Mouse (Mus musculus) forebrain, embryonic 14.5 days (tissue): ENCODE measurements around the gene Gm28048. TPM values are rescaled to one million over a fixed set of nuclear protein-coding genes. Genes with fewer than 3 reads are reported as not detected.

Experiments used
- ATAC-seq: fragments of 200-750 bp; cut with Nextera tagmentation; 2 replicates; pipeline ENCODE4 v1.8.0; 2017; ENCODE audit warnings: mild to moderate bottlenecking, moderate library complexity
- DNase-seq: peaks from one replicate; pipeline ENCODE4 v3.0.0-alpha.2; 2015; ENCODE audit warnings: low spot score
- H3K27ac ChIP-seq: fragments of 300-500 bp; sonication (generic); 2 replicates; pipeline ENCODE4 v1.5.1; 2014; ENCODE audit warnings: low read depth, mild to moderate bottlenecking, control low read depth, low read length, moderate library complexity
- H3K27me3 ChIP-seq: fragments of 300-500 bp; sonication (generic); replicated peaks from 2 replicates; pipeline ENCODE4 v1.6.1; 2014; ENCODE audit warnings: low read length, control low read depth, mixed read lengths; ENCODE audit not compliant: control insufficient read depth, insufficient read depth
- H3K36me3 ChIP-seq: fragments of 300-500 bp; sonication (generic); 2 replicates; pipeline ENCODE4 v1.6.1; 2014; ENCODE audit warnings: low read length, control low read depth; ENCODE audit not compliant: control insufficient read depth, insufficient read depth
- H3K4me1 ChIP-seq: fragments of 300-500 bp; sonication (generic); 2 replicates; pipeline ENCODE4 v1.6.1; 2014; ENCODE audit warnings: antibody characterized with exemption, low read length, control low read depth; ENCODE audit not compliant: control insufficient read depth, insufficient read depth
- H3K4me2 ChIP-seq: fragments of 300-500 bp; sonication (generic); 2 replicates; pipeline ENCODE4 v1.6.1; 2014; ENCODE audit warnings: mild to moderate bottlenecking, control low read depth, low read length
- H3K4me3 ChIP-seq: fragments of 300-500 bp; sonication (generic); 2 replicates; pipeline ENCODE4 v1.5.1; 2014; ENCODE audit warnings: low read depth, low read length, control low read depth
- H3K9ac ChIP-seq: fragments of 300-500 bp; sonication (generic); 2 replicates; pipeline ENCODE4 v1.6.1; 2014; ENCODE audit warnings: mild to moderate bottlenecking, low read length, control low read depth, moderate library complexity
- H3K9me3 ChIP-seq: fragments of 300-500 bp; sonication (generic); replicated peaks from 2 replicates; pipeline ENCODE4 v1.6.1; 2016; ENCODE audit warnings: low read length, control low read depth, mixed read lengths; ENCODE audit not compliant: control insufficient read depth
- WGBS: fragments of 180-500 bp; shearing (Covaris S2); extraction: QIAGEN DNeasy Blood & Tissue Kit; methylation state at CpG from one replicate; pipeline ENCODE4 v1.1.7; 2014; 5-methylcytosine and 5-hydroxymethylcytosine counted together
- polyA plus RNA-seq: library from polyadenylated mRNA; unstranded; fragments of >200 nt; fragmentation: Nextera tagmentation; extraction: Ambion mirVana; gene quantifications from 2 replicates; pipeline ENCODE4 v1.2.1, GENCODE M21; 2014

Gm28048 gene
- polyA plus RNA-seq, 1 experiment from 2014 or later, result 4.3 TPM

DNA sequence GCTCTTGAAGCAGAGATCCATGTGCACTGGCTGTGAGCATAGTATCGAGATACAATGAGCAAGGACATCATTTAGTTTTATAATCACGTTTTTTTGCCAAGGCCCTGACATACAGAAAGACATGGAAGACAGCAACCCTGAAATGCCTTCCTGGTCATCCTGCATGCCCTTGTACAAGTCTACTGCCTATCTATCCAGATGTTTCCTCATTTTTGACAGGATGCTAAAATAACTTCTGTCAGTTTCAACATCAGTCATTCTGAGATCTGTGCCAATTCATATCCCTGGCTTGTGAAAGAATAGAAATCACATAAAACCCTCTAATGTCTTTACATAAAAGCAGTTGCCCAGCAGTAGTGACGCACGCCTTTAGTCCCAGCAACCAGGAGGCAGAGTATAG, 84.8 kb downstream of the Gm28048 start:
- no peaks in the 10 kb centered on the region for H3K9me3 ChIP-seq
- no peaks in the 10 kb centered on the region for H3K27me3 ChIP-seq
- no peak overlapping the region for H3K4me2 ChIP-seq
- WGBS, result 93% methylated on average over 4 of the region's 4 CpGs
- H3K4me1 ChIP-seq, result no peaks in the 10 kb centered on the region
- H3K36me3 ChIP-seq, result 0 out of 2 replicates have a peak, but pooled peaks cover 2% of the 10 kb centered on the region
- H3K9ac ChIP-seq, result no peak overlapping the region
- DNase-seq (no peak), ATAC-seq (no peak)
- no peak overlapping the region for H3K4me3 ChIP-seq
- no peak overlapping the region for H3K27ac ChIP-seq

DNA sequence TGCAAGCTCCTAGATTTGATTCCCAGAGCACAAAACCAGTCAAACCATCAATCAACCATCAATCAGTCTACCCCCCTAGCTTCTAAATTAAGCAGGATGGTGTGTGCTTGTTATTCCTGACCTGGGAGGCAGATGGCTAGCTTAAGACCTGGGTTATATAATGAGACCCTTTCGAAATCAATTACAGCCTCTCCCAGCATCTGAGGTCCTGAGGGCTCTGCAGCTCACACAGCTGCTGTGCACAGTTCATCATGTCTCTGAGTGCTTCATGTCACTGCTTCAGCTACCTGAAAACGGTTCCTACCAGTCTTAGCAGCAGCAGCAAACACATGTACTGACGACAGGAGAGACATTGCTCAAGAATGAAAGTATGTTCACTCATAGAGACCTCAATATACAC, 88.8 kb downstream of the Gm28048 start:
- 78% methylated on average over 3 of the region's 3 CpGs for WGBS
- H3K27me3 ChIP-seq, result no peaks in the 10 kb centered on the region
- ATAC-seq, result no peak
- H3K9ac ChIP-seq, result no peak overlapping the region
- H3K27ac ChIP-seq, result no peak overlapping the region
- H3K4me1 ChIP-seq, result no peaks in the 10 kb centered on the region
- H3K4me3 ChIP-seq, result no peak overlapping the region
- no peak for DNase-seq
- no peak overlapping the region for H3K4me2 ChIP-seq
- H3K9me3 ChIP-seq, result no peaks in the 10 kb centered on the region
- H3K36me3 ChIP-seq, result no peaks in the 10 kb centered on the region

DNA sequence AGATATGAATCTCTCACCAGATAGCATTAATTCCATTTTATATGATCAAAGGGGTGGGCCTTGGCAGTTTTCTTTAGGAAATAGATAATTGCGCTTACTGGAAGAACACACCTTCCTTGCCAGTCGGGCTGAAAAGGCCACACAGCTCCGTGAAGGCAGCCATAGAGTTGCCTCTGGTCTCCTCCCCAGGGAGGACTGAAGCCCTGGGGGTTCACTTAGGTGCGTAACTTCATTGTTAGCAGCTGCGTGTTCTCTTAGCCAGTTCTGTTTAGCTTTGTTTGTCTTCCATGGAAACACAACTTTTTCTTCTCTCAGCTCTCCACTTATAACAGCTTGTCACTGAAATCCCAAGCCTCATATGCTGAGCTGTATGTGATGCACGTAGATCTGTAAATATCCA, 89.4 kb downstream of the Gm28048 start:
- Histone ChIP-seq H3K4me3 (no peak overlapping the region), H3K9me3 (no peaks in the 10 kb centered on the region), H3K27ac (no peak overlapping the region), H3K36me3 (no peaks in the 10 kb centered on the region), H3K9ac (no peak overlapping the region), H3K4me2 (no peak overlapping the region), H3K4me1 (no peaks in the 10 kb centered on the region), H3K27me3 (no peaks in the 10 kb centered on the region)
- WGBS, result 83% methylated on average over 6 of the region's 6 CpGs
- DNase-seq, result no peak
- ATAC-seq, result no peak

DNA sequence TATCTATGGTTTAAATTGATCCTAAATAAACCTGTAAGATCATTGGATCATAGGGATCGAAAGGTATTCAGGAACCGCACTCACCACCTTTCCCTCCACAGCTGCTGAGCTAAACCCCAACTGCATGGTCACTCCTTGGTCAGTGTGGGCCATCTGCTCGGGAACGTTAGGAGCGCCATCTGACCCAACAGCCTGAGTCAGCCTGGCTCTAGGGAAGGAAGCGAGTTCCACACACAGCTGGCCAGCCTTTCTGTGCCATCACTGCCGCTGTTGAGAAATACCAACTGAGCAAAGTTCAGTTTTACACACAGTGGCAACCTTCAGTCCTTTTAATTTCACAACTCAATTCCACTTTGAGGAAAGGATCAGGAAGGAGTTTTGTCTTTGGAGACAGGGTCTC, 90.0 kb downstream of the Gm28048 start:
- no peaks in the 10 kb centered on the region for H3K4me1 ChIP-seq
- ATAC-seq (no peak), DNase-seq (no peak)
- H3K36me3 ChIP-seq, result no peaks in the 10 kb centered on the region
- no peak overlapping the region for H3K4me3 ChIP-seq
- no peak overlapping the region for H3K4me2 ChIP-seq
- no peak overlapping the region for H3K27ac ChIP-seq
- H3K9ac ChIP-seq, result no peak overlapping the region
- whole genome bisulfite sequencing, result 93% methylated on average over 7 of the region's 7 CpGs
- H3K9me3 ChIP-seq, result no peaks in the 10 kb centered on the region
- H3K27me3 ChIP-seq, result no peaks in the 10 kb centered on the region

DNA sequence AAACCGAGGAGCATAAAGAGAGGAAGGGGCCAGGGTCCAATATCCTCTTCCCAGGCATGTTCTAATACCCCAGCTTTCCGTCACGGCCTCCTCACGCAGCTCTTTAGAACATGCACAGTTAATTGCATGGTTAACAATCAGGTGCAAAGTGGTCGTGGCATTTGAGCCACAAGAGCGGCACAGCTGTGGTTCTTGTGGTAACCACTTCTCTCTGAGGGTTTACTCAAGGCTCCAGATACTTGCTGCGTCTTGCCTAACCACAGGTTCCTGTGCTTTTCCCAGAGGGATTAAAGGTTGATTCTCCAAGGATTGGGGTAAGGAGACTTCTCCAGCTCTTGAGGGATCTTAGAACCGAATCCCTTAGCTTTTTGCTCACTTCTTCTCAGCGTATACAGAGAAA, 90.6 kb downstream of the Gm28048 start:
- Histone ChIP-seq H3K4me3 (no peak overlapping the region), H3K36me3 (no peaks in the 10 kb centered on the region), H3K4me2 (no peak overlapping the region), H3K27ac (no peak overlapping the region), H3K9ac (no peak overlapping the region), H3K9me3 (no peaks in the 10 kb centered on the region), H3K4me1 (no peaks in the 10 kb centered on the region), H3K27me3 (no peaks in the 10 kb centered on the region)
- ATAC-seq (no peak), DNase-seq (no peak)
- WGBS, result 72% methylated on average over 9 of the region's 9 CpGs

DNA sequence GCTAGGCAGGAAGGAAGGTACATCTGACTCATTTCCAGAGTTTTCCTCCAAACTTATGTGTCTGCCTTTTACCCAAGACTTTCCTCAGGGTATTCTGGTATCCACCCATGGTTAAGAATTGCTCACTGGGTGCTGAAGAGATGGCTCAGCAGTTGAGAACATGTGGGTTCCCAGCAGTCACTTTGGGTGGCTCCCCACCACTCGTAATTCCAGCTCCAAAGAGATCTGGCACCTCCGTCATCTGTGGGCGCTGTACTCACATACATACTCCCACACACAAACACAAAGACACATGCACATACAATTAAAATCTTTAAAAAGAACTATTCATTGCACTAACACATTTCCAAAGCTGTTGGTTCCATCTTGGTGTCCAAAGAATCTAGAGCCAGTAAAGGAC, 92.7 kb downstream of the Gm28048 start:
- Histone ChIP-seq H3K4me2 (no peak overlapping the region), H3K27ac (no peak overlapping the region), H3K9me3 (no peaks in the 10 kb centered on the region), H3K4me1 (no peaks in the 10 kb centered on the region), H3K9ac (no peak overlapping the region), H3K27me3 (no peaks in the 10 kb centered on the region), H3K4me3 (no peak overlapping the region), H3K36me3 (no peaks in the 10 kb centered on the region)
- 94% methylated on average over 3 of the region's 3 CpGs for WGBS
- DNase-seq, result no peak
- no peak for ATAC-seq

DNA sequence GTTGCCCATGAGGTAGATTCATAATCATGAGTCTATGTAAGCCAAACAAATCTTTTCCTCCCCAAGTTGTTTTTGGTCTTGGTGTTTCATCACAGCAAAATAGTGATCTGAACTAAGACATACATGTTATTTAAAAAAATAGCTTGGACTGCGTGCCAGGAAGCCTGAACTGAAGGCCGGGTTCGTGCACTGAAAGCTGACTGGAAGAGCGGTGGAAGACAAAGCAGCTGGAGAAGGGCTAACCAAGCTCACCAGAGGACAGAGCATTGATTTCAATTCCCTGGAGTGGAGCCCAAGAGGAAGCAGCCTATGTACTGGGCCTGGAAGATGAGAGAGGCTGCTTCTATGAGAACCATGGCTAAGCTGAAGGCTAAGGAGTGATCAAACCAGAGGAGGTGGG, 94.9 kb downstream of the Gm28048 start:
- WGBS, result 95% methylated on average over 4 of the region's 4 CpGs
- H3K4me2 ChIP-seq, result no peak overlapping the region
- no peak for ATAC-seq

DNA sequence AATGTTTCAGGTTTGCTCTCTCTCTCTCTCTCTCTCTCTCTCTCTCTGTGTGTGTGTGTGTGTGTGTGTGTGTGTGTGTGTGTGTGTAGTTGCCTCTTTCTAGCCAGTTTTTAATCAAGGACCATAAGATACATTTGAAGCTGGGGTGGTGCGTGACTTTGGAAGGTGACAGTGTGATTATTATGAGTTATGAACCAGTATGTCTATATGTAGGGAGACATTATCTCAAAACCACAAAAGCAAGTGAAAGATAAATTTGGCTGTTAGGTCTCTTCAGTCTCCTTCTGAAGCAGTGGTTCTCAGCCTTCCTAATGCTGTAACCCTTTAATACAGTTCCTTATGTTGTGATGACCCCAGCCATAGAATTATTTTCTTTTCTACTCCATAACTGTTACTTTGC, 96.5 kb downstream of the Gm28048 start:
- Histone ChIP-seq H3K4me3 (no peak overlapping the region), H3K4me1 (no peaks in the 10 kb centered on the region), H3K27ac (no peak overlapping the region), H3K4me2 (no peak overlapping the region), H3K9ac (no peak overlapping the region), H3K9me3 (no peaks in the 10 kb centered on the region), H3K27me3 (no peaks in the 10 kb centered on the region), H3K36me3 (no peaks in the 10 kb centered on the region)
- ATAC-seq (no peak), DNase-seq (no peak)
- WGBS, result 100% methylated on average over 1 of the region's 1 CpGs

More for the DNA sequence above, 94.9 kb downstream of the Gm28048 start:
- H3K9me3 ChIP-seq, result no peaks in the 10 kb centered on the region
- H3K36me3 ChIP-seq, result no peaks in the 10 kb centered on the region
- no peaks in the 10 kb centered on the region for H3K27me3 ChIP-seq
- no peak for DNase-seq
- H3K9ac ChIP-seq, result no peak overlapping the region
- no peaks in the 10 kb centered on the region for H3K4me1 ChIP-seq
- H3K4me3 ChIP-seq, result no peak overlapping the region
- H3K27ac ChIP-seq, result no peak overlapping the region

DNA sequence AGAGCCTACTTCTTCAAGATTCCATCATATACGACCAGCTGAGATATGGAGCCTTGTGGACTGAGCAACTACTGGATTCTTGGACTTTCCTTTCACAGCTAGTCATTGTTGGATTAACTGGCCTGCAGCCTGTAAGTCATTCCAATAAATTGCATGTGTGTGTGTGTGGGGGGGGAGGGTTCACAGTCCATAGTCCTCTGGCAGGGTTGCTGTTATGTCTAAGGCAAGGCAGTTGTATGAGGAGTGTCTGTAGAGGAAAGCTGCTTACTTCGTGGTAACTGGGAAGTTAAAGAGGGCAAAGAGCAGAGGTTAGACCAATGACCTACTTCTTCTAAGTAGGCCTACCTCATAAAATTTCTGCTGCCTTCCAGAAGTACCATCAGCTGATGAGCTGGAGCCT, 98.2 kb downstream of the Gm28048 start:
- 87% methylated on average over 2 of the region's 2 CpGs for WGBS
- H3K4me3 ChIP-seq, result no peak overlapping the region
- no peaks in the 10 kb centered on the region for H3K4me1 ChIP-seq
- DNase-seq, result no peak
- no peak overlapping the region for H3K27ac ChIP-seq
- no peak for ATAC-seq
- H3K9me3 ChIP-seq, result no peaks in the 10 kb centered on the region
- H3K9ac ChIP-seq, result no peak overlapping the region
- H3K4me2 ChIP-seq, result no peak overlapping the region
- no peaks in the 10 kb centered on the region for H3K27me3 ChIP-seq
- no peaks in the 10 kb centered on the region for H3K36me3 ChIP-seq

DNA sequence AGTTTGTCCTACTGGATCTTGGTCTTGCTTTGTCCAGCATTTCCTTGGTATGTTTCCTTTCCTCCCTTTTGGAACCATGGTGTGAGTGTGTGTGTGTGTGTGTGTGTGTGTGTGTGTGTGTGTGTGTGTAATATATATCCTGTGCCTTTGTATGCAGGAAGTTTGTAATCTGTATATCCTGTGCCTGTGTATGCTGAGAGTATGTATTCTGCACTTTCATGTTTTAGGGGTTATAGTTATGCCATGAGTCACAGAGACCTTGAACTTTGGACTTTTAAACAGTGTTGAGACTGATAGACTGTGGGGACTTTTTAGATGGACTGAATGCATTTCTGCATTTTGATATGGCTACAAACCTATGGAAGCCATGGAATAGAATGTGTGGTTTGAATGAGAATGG, 99.0 kb downstream of the Gm28048 start:
- no peak for ATAC-seq
- Histone ChIP-seq H3K4me1 (no peaks in the 10 kb centered on the region), H3K27me3 (no peaks in the 10 kb centered on the region), H3K4me2 (no peak overlapping the region), H3K27ac (no peak overlapping the region), H3K9me3 (no peaks in the 10 kb centered on the region), H3K9ac (no peak overlapping the region), H3K4me3 (no peak overlapping the region), H3K36me3 (no peaks in the 10 kb centered on the region)
- DNase-seq, result no peak
